Mouse (Mus musculus) left cerebral cortex, postnatal 10 days (tissue): ENCODE measurements around the gene Slc6a9. TPM values are rescaled to one million over a fixed set of nuclear protein-coding genes. Genes with fewer than 3 reads are reported as not detected.

ENCODE experiments used
- DNase-seq, 2 experiments: peaks; one replicate each; pipeline ENCODE4 v3.0.0; 2021 to 2022; ENCODE audit warnings: low spot score in 2 of 2, mixed read lengths in 1 of 2; ENCODE audit errors: extremely low spot score in 1 of 2
- intact Hi-C: fragments of 180-260 bp; cut with DNase I; formaldehyde crosslinking; loops from one replicate; pipeline ENCODE4 v1.15.1; 2025
- total RNA-seq, 2 experiments: library from RNA; stranded (reverse); gene quantifications; 2 replicates each; pipeline ENCODE4 v1.2.3; 2021

The Slc6a9 gene
- total RNA-seq, 2 experiments from 2014 or later, result 40.6 to 44.6 TPM

DNA sequence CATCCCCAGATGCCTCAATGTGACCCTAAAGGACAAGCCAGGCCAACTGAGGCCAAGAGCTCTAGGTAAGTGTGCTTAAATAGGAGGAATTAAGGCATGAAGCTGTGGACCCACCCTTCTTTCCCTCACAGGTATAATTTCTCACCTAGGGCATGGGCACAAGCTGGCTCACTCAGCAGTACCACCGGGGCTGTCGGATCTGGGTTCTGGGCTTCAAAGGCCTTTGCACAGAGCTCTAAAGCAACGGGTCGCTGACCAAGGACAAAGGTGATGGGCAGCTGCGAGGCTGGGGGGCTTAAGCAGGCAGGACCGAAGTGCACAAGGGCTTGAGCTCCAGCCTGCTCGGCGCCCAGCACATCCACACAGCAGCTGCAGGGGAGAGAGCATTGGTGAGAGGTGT is 56.4 kb downstream of the Slc6a9 start:
- intact Hi-C loops, result no loop called here
- DNase-seq, result no peak

GRCm38 (mm10) chr4:117891738-117892161 is 57.4 kb downstream of the Slc6a9 start, which contains the start of gene Dph2:
TSS of gene Dph2 (minus strand) at chr4:117892032.
- DNase-seq, result peak; percentile 86 to 87
- intact Hi-C loops, result no loop called here

DNA sequence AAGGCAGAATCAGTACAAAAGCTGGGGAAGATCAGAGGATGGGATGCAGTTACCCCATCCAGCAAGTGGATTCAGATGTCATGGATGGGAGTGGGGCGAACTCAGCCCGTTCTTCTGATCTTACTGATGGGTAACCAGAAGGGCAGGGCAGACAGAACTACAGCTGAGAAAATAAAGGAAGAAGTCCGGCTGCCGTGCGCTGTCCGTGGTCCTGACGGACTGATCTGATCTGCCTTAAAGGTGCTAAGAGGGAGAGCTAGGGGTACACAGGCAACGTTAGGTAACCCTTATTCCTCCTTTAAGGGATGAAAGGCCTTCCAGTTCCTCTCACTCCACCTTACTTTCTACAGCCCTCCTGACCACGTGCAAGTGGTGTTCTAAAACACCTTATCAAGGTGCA is 59.1 kb downstream of the Slc6a9 start:
- intact Hi-C loops, result no loop called here
- no peak for DNase-seq

- intact Hi-C loops, result no loop called here
- no peak for DNase-seq
Measured at GRCm38 (mm10) chr4:117894601-117895000, 60.3 kb downstream of the Slc6a9 start.

DNA sequence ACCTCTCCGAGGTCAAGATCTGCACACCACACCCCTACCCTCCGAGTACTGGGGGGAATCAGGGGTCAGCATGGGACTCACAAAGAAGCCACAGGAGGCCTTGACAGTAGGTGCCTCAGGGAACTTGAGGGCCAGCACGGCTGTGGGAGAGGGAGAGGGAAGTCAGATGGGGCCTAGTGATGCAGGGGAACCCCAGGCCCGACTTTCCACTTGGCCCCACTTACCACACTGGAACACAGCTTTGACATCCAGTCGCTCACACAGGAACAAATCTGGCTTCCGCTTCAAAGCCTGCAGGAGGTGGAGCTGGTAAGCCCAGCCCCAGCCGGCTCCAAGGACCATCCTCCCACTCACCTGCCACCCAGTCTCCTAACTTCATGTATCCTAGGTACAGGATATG is 61.0 kb downstream of the Slc6a9 start:
- intact Hi-C loops, result no loop called here
- no peak for DNase-seq

DNA sequence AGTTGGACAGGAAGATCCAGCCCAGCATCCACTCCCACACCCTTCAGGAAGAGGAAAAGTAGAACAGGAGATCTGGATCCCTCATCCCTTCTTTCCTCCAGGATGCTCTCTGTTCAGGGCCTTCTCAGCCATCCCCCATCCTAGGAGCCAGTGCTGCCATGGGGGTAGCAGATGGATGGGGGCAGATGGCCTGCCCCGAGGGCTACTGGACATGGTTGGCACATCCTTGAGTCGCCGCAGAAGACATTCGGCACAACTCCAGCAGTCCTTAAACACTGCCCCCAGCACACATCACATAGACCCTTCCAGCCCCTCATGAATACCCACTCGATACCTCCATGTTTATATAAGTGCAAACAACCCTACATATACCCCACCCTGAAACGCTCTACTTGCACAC is 61.7 kb downstream of the Slc6a9 start:
- no peak for DNase-seq
- intact Hi-C loops, result no loop called here

- intact Hi-C loops, result no loop called here
Measured at GRCm38 (mm10) chr4:117898111-117898510, 63.8 kb downstream of the Slc6a9 start.

GRCm38 (mm10) chr4:117904094-117904493 is 69.8 kb downstream of the Slc6a9 start:
- intact Hi-C loops, result no loop called here
- no peak for DNase-seq

More at GRCm38 (mm10) chr4:117898111-117898510, 63.8 kb downstream of the Slc6a9 start:
- no peak for DNase-seq

GRCm38 (mm10) chr4:117904761-117905160 is 70.5 kb downstream of the Slc6a9 start:
- no peak for DNase-seq
- intact Hi-C loops, result no loop called here

DNA sequence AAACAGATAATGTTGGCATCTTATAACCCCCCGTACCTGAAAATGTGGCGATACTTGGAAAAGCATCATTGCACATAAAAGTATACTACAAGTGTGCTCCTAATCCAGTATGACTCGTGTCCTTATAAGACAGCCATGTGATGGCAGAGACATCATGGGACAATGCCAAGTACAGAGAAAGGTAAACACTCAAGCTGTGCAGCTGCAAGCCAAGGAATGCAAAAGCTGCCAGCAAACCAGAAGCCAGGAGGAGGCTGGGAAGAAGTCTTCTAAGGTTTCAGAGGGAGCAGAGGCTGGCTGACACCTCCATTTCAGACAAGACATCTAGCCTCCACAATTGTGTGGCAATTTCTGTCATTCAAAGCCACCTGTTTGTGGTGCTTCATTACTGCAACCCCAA is 71.9 kb downstream of the Slc6a9 start:
- no peak for DNase-seq
- intact Hi-C loops, result no loop called here

DNA sequence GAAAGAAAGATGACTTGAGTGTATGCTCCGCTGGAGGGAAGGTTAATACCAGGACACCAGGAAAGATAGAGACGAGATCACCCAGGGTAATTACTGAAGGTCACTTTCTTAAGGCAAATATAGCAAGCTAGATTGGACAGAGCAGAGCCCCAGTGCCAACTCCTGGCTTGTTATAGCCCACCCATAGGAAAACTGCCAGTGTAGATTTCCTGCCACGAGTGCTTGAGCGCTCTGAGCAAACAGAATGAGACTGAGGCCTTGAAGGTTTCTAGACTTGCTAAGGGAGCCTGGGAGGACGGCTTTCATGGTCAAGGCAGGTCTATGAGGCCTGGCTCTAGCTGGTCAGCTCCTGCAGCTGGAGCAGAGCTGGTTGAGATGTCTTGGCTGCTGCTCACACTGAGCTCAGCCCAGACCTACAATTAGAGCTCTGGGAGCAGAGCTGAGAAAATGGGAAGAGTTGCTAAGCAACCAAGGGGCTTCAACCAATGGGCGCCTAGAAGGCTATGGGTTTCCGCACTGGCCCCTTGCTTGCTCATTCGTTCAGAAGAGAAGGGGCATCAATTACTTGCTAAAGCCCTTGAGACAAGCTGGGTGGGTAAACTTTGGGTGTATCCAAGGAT is 74.6 kb downstream of the Slc6a9 start:
- DNase-seq, result peak in 1 of 2 experiments; percentile 65

DNA sequence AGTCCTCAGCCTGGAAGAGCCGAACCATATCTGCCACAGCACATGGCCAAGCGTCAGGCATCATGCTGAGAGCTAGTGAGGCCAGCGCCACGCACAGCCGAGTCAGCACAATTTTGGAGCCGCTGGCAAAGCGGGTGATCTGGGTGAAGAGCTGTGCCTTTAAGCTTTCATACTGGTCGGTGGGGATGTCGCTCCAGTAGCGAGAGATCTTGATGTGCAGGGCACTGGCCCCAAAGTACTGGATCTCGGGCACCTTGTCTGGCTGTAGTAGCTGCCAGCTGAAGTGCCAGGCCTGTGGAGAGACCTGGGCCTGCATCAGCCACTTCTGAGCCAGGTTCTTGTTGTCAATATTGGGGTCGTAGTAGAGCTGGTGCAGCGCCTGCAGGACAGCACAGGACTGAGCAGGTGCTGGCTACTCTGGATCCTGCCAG is 77.8 kb downstream of the Slc6a9 start:
- intact Hi-C loops, result no loop called here
- no peak for DNase-seq

More for the DNA sequence above, 74.6 kb downstream of the Slc6a9 start:
- intact Hi-C loops, result no loop called here

DNA sequence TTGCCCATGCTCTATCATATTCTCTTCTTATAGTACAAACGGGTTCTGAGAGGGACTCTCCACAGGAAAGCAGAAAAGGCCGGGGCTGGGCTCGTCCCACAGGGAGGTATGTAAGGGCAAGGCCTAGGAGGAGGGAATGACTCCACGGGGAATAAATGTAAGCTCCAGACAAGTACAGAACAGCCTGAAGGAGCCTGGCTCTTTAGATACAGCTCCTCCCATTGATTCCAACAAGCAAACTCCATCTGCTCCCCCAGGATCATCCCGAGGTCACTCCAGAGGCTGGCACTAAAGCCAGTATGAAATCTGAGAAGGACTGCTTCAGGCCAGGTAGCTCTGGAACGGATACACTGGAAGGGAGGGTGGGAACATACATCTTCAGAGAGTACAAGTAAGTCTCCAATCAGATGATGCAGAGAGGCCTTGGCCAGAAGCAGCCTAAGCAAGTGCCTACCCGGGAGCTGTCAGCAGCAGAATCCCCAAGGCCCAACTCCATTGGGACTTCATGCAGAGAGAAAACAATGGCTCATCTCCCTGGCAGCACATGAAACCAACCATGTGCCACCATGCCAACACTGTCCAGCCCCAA is 78.5 kb downstream of the Slc6a9 start:
- no peak for DNase-seq
- intact Hi-C loops, result no loop called here

DNA sequence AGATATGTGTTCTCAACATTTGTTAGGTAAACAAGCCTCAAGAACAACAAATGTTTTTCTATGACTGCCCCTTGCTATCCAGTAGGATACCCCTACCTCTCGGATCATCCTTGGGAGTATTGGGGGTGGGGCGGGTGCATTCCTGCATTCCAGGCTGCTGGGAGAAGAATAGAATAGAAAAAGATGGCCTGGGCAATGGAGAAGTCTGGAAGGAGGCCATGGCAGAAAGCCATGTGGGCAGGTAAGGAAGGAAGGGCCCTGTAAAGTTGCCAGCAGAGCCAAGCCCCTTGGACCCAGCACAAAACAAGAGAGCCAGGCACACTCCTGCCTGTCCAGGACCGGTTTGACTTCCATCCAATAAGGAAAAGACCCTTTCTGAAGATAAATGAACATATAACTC is 79.1 kb downstream of the Slc6a9 start:
- DNase-seq, result peak in 1 of 2 experiments; percentile 67
- intact Hi-C loops, result no loop called here

- DNase-seq, result no peak
- intact Hi-C loops, result no loop called here
Measured at GRCm38 (mm10) chr4:117914031-117914430, 79.7 kb downstream of the Slc6a9 start.

DNA sequence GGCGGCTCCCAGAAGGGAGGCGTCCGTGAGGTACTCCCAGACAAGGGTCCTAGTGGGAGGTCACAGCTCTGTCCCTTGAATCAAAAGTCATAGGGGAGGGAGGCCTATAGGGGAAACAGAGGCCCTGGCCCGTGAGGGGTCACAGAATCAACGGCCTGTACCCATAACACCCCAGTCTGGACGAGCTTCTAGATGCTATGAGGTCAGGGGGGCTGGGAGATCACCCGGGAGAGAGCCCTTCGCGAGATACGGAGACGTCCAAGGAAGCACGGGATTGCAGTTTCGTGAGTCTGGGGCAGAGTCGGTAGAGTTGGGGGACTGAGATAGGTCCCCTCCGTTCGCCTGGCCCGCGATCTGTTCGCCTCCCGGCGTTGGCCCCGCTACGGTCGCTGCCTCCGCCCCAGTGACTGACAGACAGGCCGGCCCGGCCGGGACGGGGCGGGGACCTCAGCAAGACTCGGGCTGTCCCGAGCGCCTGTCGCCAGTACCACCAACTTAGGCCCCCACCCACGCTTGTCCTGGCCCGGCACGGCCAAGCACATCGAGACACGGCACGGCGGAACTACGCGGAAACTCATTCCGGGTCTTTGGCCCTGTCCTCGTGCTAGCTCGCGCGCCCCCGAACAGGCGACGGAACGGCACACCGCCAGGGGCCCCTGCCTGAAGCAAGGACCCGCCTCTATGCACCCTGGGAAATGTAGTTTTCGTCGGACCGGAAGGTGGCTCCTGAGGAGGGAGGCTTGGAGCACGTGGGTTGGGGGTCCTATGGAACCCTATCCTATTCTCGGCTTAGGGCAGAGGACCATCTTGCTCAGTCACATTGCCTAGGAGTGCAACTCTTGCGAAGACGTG is 80.5 kb downstream of the Slc6a9 start, which contains the start of gene Ipo13:
Gene Ipo13, minus strand, starts transcription at position 409 of the 852 bp plus-strand sequence.
- intact Hi-C loops, result no loop called here
- DNase-seq, result peak; percentile 86 to 93

DNA sequence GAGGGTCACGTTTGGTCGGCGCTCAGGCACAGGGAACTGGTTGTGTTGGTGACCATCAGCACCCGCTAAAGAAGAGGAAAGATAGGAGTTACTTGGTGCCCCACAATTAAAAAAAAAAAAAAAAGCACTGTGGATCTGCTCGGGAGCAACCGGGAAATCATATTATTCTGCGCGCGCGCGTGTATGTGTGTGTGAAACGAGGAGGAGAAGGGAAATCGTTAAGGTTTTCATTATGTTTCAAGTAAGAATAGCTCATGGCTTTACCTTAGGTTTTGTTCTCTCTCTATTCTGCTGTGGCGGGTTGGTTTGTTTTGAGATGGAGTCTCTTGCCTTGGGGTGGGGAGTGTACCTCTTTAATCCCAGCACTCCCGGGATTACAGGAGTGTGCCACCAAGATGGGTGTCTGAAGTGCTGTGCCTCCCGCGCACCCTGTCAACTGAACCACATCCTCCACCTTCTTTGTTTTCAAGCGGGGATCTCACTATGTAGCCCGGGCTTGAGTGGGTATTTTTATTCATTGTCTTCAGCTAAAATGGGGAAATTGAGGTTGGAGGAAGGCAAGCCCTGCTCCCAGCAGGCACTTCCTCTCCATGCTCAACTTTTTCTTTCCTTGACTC is 81.3 kb downstream of the Slc6a9 start:
- intact Hi-C loops, result no loop called here
- DNase-seq, result no peak

- intact Hi-C loops, result no loop called here
- DNase-seq, result no peak
Measured at GRCm38 (mm10) chr4:117916386-117916785, 82.1 kb downstream of the Slc6a9 start.

DNA sequence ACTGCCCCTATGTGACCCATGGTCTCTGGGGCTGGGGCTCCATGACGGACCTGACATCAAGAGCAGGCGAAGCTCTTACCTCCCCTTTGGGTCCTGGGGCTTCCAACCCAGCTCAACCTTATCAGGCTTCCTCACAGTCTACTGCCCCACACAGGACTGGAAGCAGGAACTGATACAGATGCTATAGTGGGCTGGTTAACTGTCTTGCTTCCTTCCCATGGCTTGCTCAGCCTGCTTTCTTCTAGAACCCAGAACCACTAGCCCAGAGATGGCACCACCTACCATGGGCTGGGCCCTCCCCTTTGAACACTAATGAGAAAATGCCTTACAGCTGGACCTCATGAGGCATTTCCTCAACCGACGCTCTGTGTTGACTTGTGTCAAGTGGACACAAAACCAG is 83.1 kb downstream of the Slc6a9 start:
- DNase-seq, result no peak
- intact Hi-C loops, result no loop called here
